Mouse (Mus musculus) cerebellum, postnatal 4 days (tissue): ENCODE data around the gene Uba3.

Source experiments
- DNase-seq, 2 experiments: peaks; one replicate each; pipeline ENCODE4 v3.0.0; 2022; ENCODE audit warnings: low spot score in 2 of 2, mixed read lengths in 1 of 2

Gene Uba3

GRCm38 (mm10) chr6:97210191-97210961, 4.9 kb upstream of the Uba3 start, which contains the start of gene Arl6ip5:
Gene Arl6ip5, plus strand, starts transcription at chr6:97210689.
- DNase-seq: peak; percentile 66 to 76

DNA sequence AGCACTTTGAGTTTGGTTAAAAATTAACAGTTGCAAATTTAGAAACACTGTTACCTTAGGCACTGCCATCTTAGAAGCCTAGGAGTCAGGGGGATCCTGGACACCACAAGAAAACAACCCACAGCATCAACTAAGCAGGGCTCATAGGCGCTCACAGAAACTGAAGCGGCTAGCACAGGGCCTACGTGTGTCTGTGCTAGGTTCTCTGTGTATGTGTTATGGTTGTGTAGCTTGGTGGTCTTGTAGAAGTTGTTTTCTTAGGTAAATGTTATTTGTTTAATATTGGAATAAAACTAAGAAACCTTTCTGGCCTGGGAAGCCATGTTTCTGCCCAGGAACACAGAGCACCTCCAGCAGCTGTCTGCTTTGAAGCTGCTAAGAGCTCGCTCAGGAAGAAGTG, 4.3 kb upstream of the Uba3 start:
- DNase-seq: no peak

GRCm38 (mm10) chr6:97209201-97209600, 3.8 kb upstream of the Uba3 start:
- no peak for DNase-seq

DNA sequence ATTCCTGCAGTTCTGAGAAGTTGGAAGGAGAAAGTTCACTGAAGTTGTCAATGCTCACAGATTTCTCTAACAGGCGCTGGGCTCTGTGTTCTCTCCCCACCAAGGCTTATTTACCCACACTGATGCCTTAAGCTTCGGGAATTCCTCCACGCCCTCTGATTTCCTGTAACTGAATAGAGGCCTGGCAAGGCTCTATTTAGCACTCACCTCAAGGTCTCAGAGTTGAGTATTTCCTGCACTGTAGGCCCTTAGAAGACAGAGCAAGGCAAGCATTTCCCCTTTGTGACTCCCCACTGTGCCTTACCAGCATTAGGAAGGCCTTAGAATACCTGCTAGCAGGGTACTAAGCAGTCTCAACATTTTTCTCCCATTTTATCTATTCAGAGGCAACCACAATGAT, 3.0 kb upstream of the Uba3 start:
- no peak for DNase-seq

DNA sequence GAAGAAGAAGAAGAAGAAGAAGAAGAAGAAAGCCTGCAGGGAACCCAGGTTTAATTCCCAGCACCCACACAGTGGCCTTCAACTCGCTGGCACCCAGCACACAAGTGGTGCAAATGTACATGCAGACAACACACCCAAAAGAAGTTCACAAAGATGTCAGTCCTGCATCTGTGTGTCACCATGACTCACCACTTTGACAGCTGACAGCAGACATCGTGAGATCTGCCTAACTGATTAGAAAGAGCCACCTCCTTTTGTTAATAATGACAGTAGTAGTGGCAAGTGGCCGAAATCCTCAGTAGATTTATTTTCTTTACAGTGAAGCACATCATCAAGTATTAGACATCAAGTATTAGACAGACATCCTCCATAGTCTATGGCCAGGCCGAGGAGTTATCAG, 1.6 kb upstream of the Uba3 start:
- no peak for DNase-seq

GRCm38 (mm10) chr6:97204952-97205351, 495 bp downstream of the Uba3 start:
- peak in 1 of 2 experiments; percentile 24 for DNase-seq

GRCm38 (mm10) chr6:97204252-97204869, 1.1 kb downstream of the Uba3 start:
- no peak for DNase-seq

DNA sequence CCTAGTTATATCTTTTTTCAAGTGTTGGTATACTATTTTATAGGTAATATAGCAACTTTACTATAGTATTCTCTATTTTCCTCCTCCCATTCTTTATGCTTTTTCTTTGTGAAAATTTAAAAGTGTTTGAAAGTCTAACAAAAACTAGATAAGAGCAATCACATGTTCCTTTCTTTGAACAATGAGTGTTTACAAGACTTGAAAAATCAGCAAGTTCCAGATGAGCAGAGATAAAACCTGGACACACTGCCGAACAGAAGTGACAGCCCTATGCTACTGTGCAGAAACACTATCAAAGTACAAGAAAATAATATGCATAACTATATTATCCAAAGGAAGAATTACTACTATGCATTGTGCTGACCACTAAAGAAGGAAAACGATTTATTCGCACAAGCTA, 3.0 kb downstream of the Uba3 start:
- DNase-seq: no peak

DNA sequence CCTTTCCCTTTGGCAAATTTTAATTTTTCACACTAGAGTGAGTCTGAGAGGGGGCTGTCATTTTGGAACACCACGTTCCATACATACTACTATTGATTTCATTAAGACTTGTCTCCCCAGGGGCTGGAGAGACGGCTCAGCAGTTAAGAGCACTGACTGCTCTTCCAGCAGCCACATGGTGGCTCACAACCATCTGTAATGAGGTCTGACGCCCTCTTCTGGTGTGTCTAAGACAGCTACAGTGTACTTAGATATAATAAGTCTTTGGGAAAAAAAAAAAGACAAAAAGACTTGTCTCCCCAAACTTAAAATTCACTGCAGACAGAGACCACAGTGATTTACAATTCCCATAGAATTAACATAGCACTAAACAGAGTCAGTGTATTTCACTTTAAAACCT, 5.0 kb downstream of the Uba3 start:
- no peak for DNase-seq

- no peak for DNase-seq
Measured at GRCm38 (mm10) chr6:97179367-97179828, 26.0 kb downstream of the Uba3 start.

DNA sequence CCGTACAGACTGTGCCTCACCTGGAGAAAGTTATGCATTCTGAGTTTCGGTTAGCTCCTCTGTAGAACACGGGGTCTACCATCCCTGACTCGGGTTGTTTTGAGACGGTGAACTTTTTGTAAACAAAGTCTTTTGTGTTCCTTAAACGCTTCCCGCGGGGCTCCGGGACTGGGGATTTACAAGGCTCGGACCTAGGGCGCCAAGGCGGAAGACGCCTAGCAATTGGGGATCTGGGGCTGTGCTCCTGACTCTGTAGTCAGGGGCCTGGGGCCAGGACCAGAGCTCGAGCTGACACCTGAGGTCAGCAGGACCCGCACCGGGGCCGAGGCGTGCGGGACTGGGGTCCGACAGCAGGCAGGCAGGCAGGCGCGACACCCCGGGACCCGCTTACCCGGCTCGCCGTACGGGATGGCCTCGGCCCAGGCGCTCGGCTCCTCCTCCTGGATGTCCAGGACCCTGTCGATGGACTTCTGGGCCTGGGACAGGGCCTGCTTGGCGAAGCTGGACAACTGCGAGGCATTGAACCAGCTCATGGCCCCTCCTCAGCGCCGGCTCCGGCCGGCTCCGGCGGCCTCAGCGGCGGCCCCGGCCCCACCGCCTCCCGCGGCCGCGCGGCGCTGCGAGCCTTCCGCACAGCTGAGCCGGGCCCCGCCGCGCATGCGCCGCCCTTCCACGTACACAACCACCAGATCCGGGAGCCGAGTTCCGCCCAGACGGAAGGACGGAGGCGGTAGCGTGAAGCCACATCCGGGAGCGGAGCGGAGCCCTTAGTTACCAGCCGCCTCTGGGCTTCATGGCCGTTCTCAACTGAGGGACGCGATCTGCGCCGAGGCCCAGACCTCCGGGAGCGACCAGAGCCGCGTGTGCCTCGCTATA, 26.7 kb downstream of the Uba3 start, which contains the start of gene Tmf1:
Gene Tmf1 (minus strand): TSS at position 632 of the 876 bp plus-strand sequence.
- DNase-seq: peak; percentile 80 to 90

GRCm38 (mm10) chr6:97175716-97176115, 29.7 kb downstream of the Uba3 start:
- DNase-seq: no peak

DNA sequence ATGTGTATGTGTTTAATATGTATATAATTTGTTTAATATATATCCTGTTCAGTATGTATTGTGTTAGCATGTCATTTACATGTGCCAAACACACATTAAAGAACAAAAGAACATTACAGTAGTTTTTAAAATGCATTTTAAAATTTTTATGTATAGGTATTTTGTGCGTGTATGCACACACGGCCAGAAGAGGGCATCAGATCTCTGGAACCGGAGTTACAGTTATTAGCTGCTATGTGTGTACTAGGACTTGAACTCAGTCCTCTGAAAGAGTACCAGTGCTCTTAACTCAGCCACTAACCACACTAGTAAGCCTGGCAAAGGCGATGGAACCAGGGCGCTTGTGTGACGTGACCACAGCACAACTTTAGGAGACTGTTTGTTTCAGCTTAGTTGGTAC, 55.3 kb downstream of the Uba3 start:
- no peak for DNase-seq

DNA sequence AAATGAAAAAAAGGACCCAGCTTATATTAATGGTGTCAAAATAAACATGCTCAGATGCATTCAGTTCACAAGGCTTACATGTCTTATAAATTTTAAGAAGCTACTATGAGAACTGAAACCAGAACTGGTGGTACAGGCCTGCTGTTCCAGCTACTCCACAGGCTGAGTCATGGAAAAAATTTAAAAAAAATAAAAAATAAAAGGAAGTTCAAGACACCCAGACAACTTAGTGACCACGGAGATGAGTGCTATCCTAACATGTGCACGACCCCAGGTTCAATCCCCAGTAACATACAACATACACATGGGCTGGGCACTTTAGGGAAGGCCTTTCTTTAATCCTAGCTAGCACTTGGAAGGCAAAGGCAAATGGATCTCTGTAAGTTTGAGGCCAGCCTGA, 55.7 kb downstream of the Uba3 start:
- DNase-seq: no peak

- peak in 1 of 2 experiments; percentile 43 for DNase-seq
Measured at GRCm38 (mm10) chr6:97148383-97149251, 56.8 kb downstream of the Uba3 start, which contains the start of gene Eogt. Gene Eogt, minus strand, starts transcription at chr6:97149182.

GRCm38 (mm10) chr6:97147755-97148382, 57.6 kb downstream of the Uba3 start:
- peak in 1 of 2 experiments; percentile 50 for DNase-seq

GRCm38 (mm10) chr6:97145156-97145555, 60.3 kb downstream of the Uba3 start:
- DNase-seq: no peak

DNA sequence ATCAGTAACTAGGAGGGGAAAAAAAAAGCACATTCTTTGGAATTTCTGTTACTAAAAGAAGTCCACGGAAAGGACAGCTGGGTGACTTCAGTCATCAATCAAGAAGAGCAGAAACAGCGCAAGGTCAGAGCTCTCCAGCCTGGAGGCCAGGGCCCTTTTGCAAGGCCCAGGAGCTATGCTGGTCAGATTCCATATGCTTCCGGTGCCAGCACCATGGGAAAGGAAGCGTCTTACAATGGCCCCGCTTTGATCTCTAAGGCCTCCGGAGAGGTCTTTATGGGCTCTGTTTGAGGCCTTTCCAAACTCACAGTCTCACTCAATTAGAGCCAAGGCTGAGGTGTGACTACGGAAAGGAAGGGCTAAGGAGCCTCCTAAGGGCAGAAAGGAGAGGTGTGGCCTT, 61.1 kb downstream of the Uba3 start:
- no peak for DNase-seq

- DNase-seq: no peak
Measured at GRCm38 (mm10) chr6:97142611-97143010, 62.8 kb downstream of the Uba3 start.

- DNase-seq: no peak
Measured at GRCm38 (mm10) chr6:97141811-97142210, 63.6 kb downstream of the Uba3 start.
